In genomic region chr7:129524369-129524915, GRCm38 (mm10) we compare ENCODE assay signal across 24 mouse cellular contexts.
"Had no signal": no experiment of that assay in that cellular context is flagged by ENCODE, and none has a peak within 500 bp of the region (broad histone marks: within the 10 kb centered on the region; RNA-seq: fewer than 3 reads in every experiment).

No protein-coding gene starts in this region.

- DNase-seq: forebrain, postnatal 0 days; gastrocnemius, postnatal 14 days; gastrocnemius, postnatal 36 days; heart, adult 18-20 months; heart, postnatal 36 days; kidney, adult 11 months; kidney, adult 2 months; kidney, adult 9 months; kidney, postnatal 14 days; kidney, postnatal 36 days; layer of hippocampus, adult 9-11 months; layer of hippocampus, postnatal 36 days; left cerebral cortex, postnatal 4 days had no signal

- H3K4me3 ChIP-seq: forebrain, embryonic 15.5 days; heart, embryonic 15.5 days; hindbrain, embryonic 13.5 days; hindbrain, embryonic 15.5 days; kidney, embryonic 15.5 days; limb, embryonic 13.5 days; limb, embryonic 15.5 days had no signal

- H3K27me3 ChIP-seq: forebrain, embryonic 15.5 days; heart, embryonic 15.5 days; hindbrain, embryonic 13.5 days; hindbrain, embryonic 15.5 days; kidney, embryonic 15.5 days; limb, embryonic 13.5 days; limb, embryonic 15.5 days had no signal

- H3K27ac ChIP-seq: forebrain, embryonic 15.5 days; heart, embryonic 15.5 days; hindbrain, embryonic 13.5 days; hindbrain, embryonic 15.5 days; hindbrain, postnatal 0 days; kidney, embryonic 15.5 days; kidney, postnatal 0 days; limb, embryonic 13.5 days; limb, embryonic 15.5 days had no signal

- H3K9ac ChIP-seq: forebrain, embryonic 15.5 days; forebrain, postnatal 0 days; heart, embryonic 15.5 days; hindbrain, embryonic 13.5 days; hindbrain, embryonic 15.5 days; kidney, embryonic 15.5 days; limb, embryonic 13.5 days; limb, embryonic 15.5 days had no signal

- H3K4me2 ChIP-seq: forebrain, embryonic 15.5 days; heart, embryonic 11.5 days; heart, embryonic 15.5 days; hindbrain, embryonic 13.5 days; hindbrain, embryonic 15.5 days; kidney, embryonic 15.5 days; limb, embryonic 13.5 days; limb, embryonic 15.5 days had no signal

- H3K9me3 ChIP-seq: forebrain, embryonic 15.5 days; heart, embryonic 15.5 days; hindbrain, embryonic 13.5 days; hindbrain, embryonic 15.5 days; kidney, embryonic 15.5 days; limb, embryonic 13.5 days; limb, embryonic 15.5 days had no signal

- H3K4me1 ChIP-seq: forebrain, embryonic 15.5 days; heart, embryonic 15.5 days; hindbrain, embryonic 13.5 days; hindbrain, embryonic 15.5 days; limb, embryonic 13.5 days; limb, embryonic 15.5 days had no signal

- ATAC-seq: forebrain, embryonic 15.5 days; forebrain, postnatal 0 days; hindbrain, postnatal 0 days; intestine, embryonic 16.5 days had no signal

- H3K36me3 ChIP-seq: forebrain, embryonic 15.5 days; heart, embryonic 15.5 days; hindbrain, embryonic 13.5 days; hindbrain, embryonic 15.5 days; kidney, embryonic 15.5 days; limb, embryonic 13.5 days; limb, embryonic 15.5 days had no signal
